Mouse (Mus musculus): Measurements from ENCODE around the gene Mypn.

- TF ChIP-seq CTCF (IDR thresholded peaks at IDR 0.05; ENCODE audit: low read depth): no peak
- TF ChIP-seq EP300 (optimal IDR thresholded peaks at IDR 0.05): no peak
Observed at GRCm38 (mm10) chr10:63122516-63122915, 81.2 kb downstream of the Mypn start.
